Mouse (Mus musculus) cerebellum, adult 9-10 months (tissue): ENCODE measurements around the gene Gm49601.

Experiments used
- DNase-seq: peaks from one replicate; pipeline ENCODE4 v3.0.0; 2022

The Gm49601 gene

GRCm38 (mm10) chr16:18626376-18626878 is at the start of gene Gm49601:
Gene Gm49601, minus strand, starts transcription at chr16:18626427.
- peak; percentile 90 for DNase-seq

GRCm38 (mm10) chr16:18673005-18673404 is 46.8 kb upstream of the Gm49601 start:
- DNase-seq = no peak

GRCm38 (mm10) chr16:18672027-18672426 is 45.8 kb upstream of the Gm49601 start:
- no peak for DNase-seq

- no peak for DNase-seq
Observed at GRCm38 (mm10) chr16:18669914-18670313, 43.7 kb upstream of the Gm49601 start.

GRCm38 (mm10) chr16:18658597-18658996 is 32.4 kb upstream of the Gm49601 start:
- DNase-seq = no peak

GRCm38 (mm10) chr16:18655372-18656098 is 29.3 kb upstream of the Gm49601 start:
- DNase-seq = no peak

GRCm38 (mm10) chr16:18653290-18654160 is 27.3 kb upstream of the Gm49601 start:
- no peak for DNase-seq

GRCm38 (mm10) chr16:18649126-18649525 is 22.9 kb upstream of the Gm49601 start:
- no peak for DNase-seq

GRCm38 (mm10) chr16:18645329-18645728 is 19.1 kb upstream of the Gm49601 start:
- DNase-seq = no peak

GRCm38 (mm10) chr16:18644485-18644884 is 18.3 kb upstream of the Gm49601 start:
- no peak for DNase-seq

- no peak for DNase-seq
Observed at GRCm38 (mm10) chr16:18643406-18643998, 17.3 kb upstream of the Gm49601 start.

GRCm38 (mm10) chr16:18642897-18643296 is 16.7 kb upstream of the Gm49601 start:
- no peak for DNase-seq

- DNase-seq = no peak
Observed at GRCm38 (mm10) chr16:18642291-18642690, 16.1 kb upstream of the Gm49601 start.

- DNase-seq = no peak
Observed at GRCm38 (mm10) chr16:18639382-18639929, 13.2 kb upstream of the Gm49601 start.

- no peak for DNase-seq
Observed at GRCm38 (mm10) chr16:18638396-18638795, 12.2 kb upstream of the Gm49601 start.

- DNase-seq = no peak
Observed at GRCm38 (mm10) chr16:18636804-18637203, 10.6 kb upstream of the Gm49601 start.

- no peak for DNase-seq
Observed at GRCm38 (mm10) chr16:18636401-18636800, 10.2 kb upstream of the Gm49601 start.

GRCm38 (mm10) chr16:18633333-18633732 is 7.1 kb upstream of the Gm49601 start:
- DNase-seq = no peak

GRCm38 (mm10) chr16:18632816-18633215 is 6.6 kb upstream of the Gm49601 start:
- DNase-seq = no peak

GRCm38 (mm10) chr16:18632059-18632458 is 5.8 kb upstream of the Gm49601 start:
- no peak for DNase-seq

GRCm38 (mm10) chr16:18631141-18631540 is 4.9 kb upstream of the Gm49601 start:
- no peak for DNase-seq

GRCm38 (mm10) chr16:18630291-18630690 is 4.1 kb upstream of the Gm49601 start:
- no peak for DNase-seq
